Mouse (Mus musculus) thymus, postnatal 0 days (tissue): ENCODE measurements around the gene Olfr315. TPM values are rescaled to one million over a fixed set of nuclear protein-coding genes. Genes with fewer than 3 reads are reported as not detected.
"Not testable (repeated sequence)": the region's sequence is repeated elsewhere in the genome, so short reads cannot be mapped to it uniquely, and the experiment has no call there.

ENCODE experiments used
- DNase-seq: peaks from one replicate; pipeline ENCODE4 v3.0.0-alpha.2; 2015; ENCODE audit warnings: low spot score
- polyA plus RNA-seq: library from polyadenylated mRNA; unstranded; fragments of >200 nt; fragmentation: Nextera tagmentation; extraction: Ambion mirVana; gene quantifications from 2 replicates; pipeline ENCODE4 v1.2.1, GENCODE M21; 2015

Olfr315 gene
- polyA plus RNA-seq = not detected in 2 replicates

- no peak for DNase-seq
Observed at GRCm38 (mm10) chr11:58772888-58773287, at the start of gene Olfr315. Olfr315 (plus strand) TSS chr11:58773188.

GRCm38 (mm10) chr11:58723914-58724313, 49.1 kb upstream of the Olfr315 start, which contains the start of gene Olfr318:
Olfr318 (minus strand) TSS chr11:58724014.
- no peak for DNase-seq

- DNase-seq = not testable (repeated sequence)
Observed at GRCm38 (mm10) chr11:58727896-58728650, 44.9 kb upstream of the Olfr315 start.

GRCm38 (mm10) chr11:58733372-58733771, 39.6 kb upstream of the Olfr315 start:
- DNase-seq = no peak

GRCm38 (mm10) chr11:58738792-58739262, 34.2 kb upstream of the Olfr315 start, which contains the start of gene Olfr317:
Olfr317 (minus strand) TSS chr11:58739212.
- DNase-seq = no peak

- not testable (repeated sequence) for DNase-seq
Observed at GRCm38 (mm10) chr11:58751096-58751495, 21.9 kb upstream of the Olfr315 start.

- DNase-seq = no peak
Observed at GRCm38 (mm10) chr11:58752434-58752833, 20.6 kb upstream of the Olfr315 start, which contains the start of gene Olfr316. Olfr316 (plus strand) TSS chr11:58752734.

- peak; percentile 22 for DNase-seq
Observed at GRCm38 (mm10) chr11:58782480-58783089, 9.6 kb downstream of the Olfr315 start, which contains the start of gene Olfr314. Olfr314 (plus strand) TSS chr11:58782952.

- DNase-seq = no peak
Observed at GRCm38 (mm10) chr11:58784182-58784581, 11.2 kb downstream of the Olfr315 start.

- peak; percentile 87 for DNase-seq
Observed at GRCm38 (mm10) chr11:58787651-58788050, 14.7 kb downstream of the Olfr315 start.

- peak; percentile 46 for DNase-seq
Observed at GRCm38 (mm10) chr11:58788346-58788745, 15.4 kb downstream of the Olfr315 start.

- DNase-seq = peak; percentile 18
Observed at GRCm38 (mm10) chr11:58789532-58789931, 16.5 kb downstream of the Olfr315 start.

GRCm38 (mm10) chr11:58790053-58790452, 17.1 kb downstream of the Olfr315 start:
- no peak for DNase-seq

GRCm38 (mm10) chr11:58790646-58791045, 17.7 kb downstream of the Olfr315 start:
- no peak for DNase-seq

GRCm38 (mm10) chr11:58795856-58796255, 22.9 kb downstream of the Olfr315 start:
- peak; percentile 55 for DNase-seq

- no peak for DNase-seq
Observed at GRCm38 (mm10) chr11:58796850-58797249, 23.9 kb downstream of the Olfr315 start.

GRCm38 (mm10) chr11:58799747-58800146, 26.8 kb downstream of the Olfr315 start:
- DNase-seq = no peak

- DNase-seq = peak; percentile 15
Observed at GRCm38 (mm10) chr11:58801558-58802228, 28.7 kb downstream of the Olfr315 start, which contains the start of gene Fam183b. Fam183b (minus strand) TSS chr11:58801960.

GRCm38 (mm10) chr11:58803871-58804270, 30.9 kb downstream of the Olfr315 start:
- DNase-seq = no peak

- DNase-seq = no peak
Observed at GRCm38 (mm10) chr11:58804393-58804792, 31.4 kb downstream of the Olfr315 start.

GRCm38 (mm10) chr11:58812001-58812400, 39.0 kb downstream of the Olfr315 start:
- DNase-seq = peak; percentile 17
